Mouse (Mus musculus): Measurements from ENCODE around the gene Gm5460. TPM values are rescaled to one million over a fixed set of nuclear protein-coding genes. Genes with fewer than 3 reads are reported as not detected.

Gm5460 gene
- polyA plus RNA-seq, 1 experiment from 2014 or later = not detected

DNA sequence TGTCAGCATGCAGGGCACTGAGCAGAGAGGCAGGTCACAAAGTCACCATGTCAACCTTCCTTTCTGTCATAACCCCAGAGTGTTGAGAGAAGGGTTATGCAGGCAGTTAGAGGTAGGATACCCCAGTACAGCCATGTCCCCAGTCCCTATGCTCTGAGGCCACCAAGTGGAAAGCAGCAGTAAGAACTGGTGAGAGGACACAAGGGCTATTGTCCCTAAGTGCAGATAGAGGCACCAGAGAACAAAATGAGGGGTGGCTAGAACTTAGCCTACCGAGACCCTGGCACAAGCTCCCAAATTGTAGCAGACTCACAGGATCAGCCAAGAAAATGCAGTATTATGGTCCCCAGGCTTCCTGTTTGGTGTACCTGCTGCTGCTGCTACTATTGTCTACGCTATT lies 380 bp downstream of the Gm5460 start:
- Histone ChIP-seq H3K4me1 (replicated peaks; ENCODE audit: insufficient read depth, low read length) (no peaks in the 10 kb centered on the region), H3K36me3 (ENCODE audit: insufficient read depth, low read length) (no peaks in the 10 kb centered on the region), H3K27ac (no peak overlapping the region), H3K9me3 (replicated peaks; ENCODE audit: low read length) (no peaks in the 10 kb centered on the region), H3K4me3 (replicated peaks; ENCODE audit: low read depth, low read length) (no peak overlapping the region), H3K4me2 (ENCODE audit: low read length) (no peak overlapping the region), H3K9ac (ENCODE audit: low read depth, low read length) (no peak overlapping the region), H3K27me3 (ENCODE audit: insufficient read depth, low read length) (no peaks in the 10 kb centered on the region)
- WGBS = 84% methylated on average over 2 of the region's 2 CpGs
- ATAC-seq (replicated peaks; ENCODE audit: low FRiP score, low read depth) (no peak), DNase-seq (ENCODE audit: low spot score) (no peak)
- TF ChIP-seq CTCF (IDR thresholded peaks at IDR 0.05; ENCODE audit: low read depth) = no peak

DNA sequence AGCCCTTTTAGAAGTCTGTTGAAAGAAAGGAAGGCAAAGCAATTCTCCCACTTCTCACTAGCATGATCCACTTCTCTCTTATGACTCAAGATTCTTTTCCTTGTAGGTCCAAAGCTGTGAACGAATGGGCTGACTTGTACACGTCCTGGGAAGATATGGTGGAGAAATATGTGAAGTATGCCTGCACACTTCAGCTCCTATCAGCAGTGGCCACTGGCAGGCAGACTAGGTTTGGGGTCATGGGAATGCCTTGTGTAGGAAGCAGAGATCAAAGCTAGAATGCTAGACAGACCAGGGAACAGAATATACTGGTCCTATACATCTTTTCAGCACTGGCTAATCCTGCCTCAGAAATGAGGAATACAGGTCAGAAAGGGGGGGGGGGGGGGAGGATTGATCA lies 10.2 kb downstream of the Gm5460 start:
- H3K4me3 ChIP-seq (replicated peaks; ENCODE audit: low read depth, low read length) = no peak overlapping the region
- no peaks in the 10 kb centered on the region for H3K4me1 ChIP-seq (replicated peaks; ENCODE audit: insufficient read depth, low read length)
- H3K9ac ChIP-seq (ENCODE audit: low read depth, low read length) = no peak overlapping the region
- WGBS = 72% methylated on average over 2 of the region's 2 CpGs
- TF ChIP-seq CTCF (IDR thresholded peaks at IDR 0.05; ENCODE audit: low read depth) = no peak
- ATAC-seq (replicated peaks; ENCODE audit: low FRiP score, low read depth) (no peak), DNase-seq (ENCODE audit: low spot score) (no peak)
- no peak overlapping the region for H3K27ac ChIP-seq
- no peaks in the 10 kb centered on the region for H3K27me3 ChIP-seq (ENCODE audit: insufficient read depth, low read length)
- H3K36me3 ChIP-seq (ENCODE audit: insufficient read depth, low read length) = no peaks in the 10 kb centered on the region
- H3K4me2 ChIP-seq (ENCODE audit: low read length) = no peak overlapping the region
- no peaks in the 10 kb centered on the region for H3K9me3 ChIP-seq (replicated peaks; ENCODE audit: low read length)

DNA sequence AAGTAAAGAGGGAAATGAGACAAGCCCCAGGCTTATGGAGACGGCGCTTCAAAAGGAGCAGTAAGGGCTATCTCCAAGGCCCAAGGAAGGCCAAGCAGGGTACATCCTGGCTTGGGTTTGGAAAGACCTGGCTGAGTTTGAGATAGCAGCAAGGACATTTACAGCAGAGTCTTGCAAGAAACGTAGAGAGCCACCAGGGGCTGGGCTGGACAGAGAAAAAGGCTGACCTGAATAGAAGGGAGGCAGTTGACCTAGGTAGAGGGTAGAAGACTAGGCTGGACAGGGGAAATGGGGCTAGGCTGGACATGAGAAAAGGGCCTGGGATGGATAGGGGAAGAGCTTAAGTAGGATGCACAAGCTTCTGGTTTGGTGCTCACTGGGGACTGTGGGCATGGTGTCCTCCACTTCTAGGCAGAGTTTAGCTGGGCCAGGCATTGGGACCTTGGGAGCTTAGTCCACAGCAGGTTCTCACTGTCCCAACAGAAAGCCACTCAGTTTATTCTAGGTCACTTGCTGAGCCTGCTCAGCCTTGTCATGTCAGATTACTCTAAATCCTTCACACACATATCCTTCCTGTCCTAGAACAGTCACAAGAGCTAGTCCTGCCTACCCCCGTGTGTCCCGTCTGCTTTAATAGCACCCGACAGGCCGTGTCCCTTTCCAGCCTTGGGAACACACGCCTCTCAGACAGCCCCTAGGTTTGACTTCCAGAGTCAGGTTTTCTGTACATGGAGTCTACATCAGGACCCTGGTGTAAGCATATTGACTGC lies 17.5 kb downstream of the Gm5460 start:
- ATAC-seq (replicated peaks; ENCODE audit: low FRiP score, low read depth) (no peak), DNase-seq (ENCODE audit: low spot score) (no peak)
- Histone ChIP-seq H3K4me2 (ENCODE audit: low read length) (no peak overlapping the region), H3K27me3 (ENCODE audit: insufficient read depth, low read length) (no peaks in the 10 kb centered on the region), H3K4me1 (replicated peaks; ENCODE audit: insufficient read depth, low read length) (no peaks in the 10 kb centered on the region), H3K9me3 (replicated peaks; ENCODE audit: low read length) (no peaks in the 10 kb centered on the region), H3K4me3 (replicated peaks; ENCODE audit: low read depth, low read length) (no peak overlapping the region), H3K9ac (ENCODE audit: low read depth, low read length) (no peak overlapping the region), H3K36me3 (ENCODE audit: insufficient read depth, low read length) (no peaks in the 10 kb centered on the region), H3K27ac (no peak overlapping the region)
- 85% methylated on average over 8 of the region's 8 CpGs for WGBS
- TF ChIP-seq CTCF (IDR thresholded peaks at IDR 0.05; ENCODE audit: low read depth) = no peak

DNA sequence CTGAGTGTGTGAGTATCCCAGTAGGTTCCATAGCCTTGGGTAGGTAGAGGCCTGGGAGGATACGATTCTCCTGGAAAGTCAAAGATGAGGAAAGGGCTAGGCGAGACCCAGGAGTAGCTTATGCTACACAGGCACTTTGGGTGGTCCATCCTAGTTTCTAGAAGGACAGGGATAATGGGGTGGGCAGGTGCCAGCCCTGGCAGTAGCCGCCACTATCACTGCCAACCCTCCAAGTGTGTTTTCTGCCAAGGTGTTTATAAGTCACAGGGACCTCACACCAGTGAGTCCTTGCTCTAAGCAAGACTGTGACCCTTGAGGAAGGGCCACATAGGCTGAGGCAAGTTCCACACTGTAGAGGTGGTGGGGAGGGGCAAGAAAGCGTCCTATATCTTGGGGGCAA lies 24.7 kb downstream of the Gm5460 start:
- Histone ChIP-seq H3K9me3 (replicated peaks; ENCODE audit: low read length) (no peaks in the 10 kb centered on the region), H3K4me1 (replicated peaks; ENCODE audit: insufficient read depth, low read length) (no peaks in the 10 kb centered on the region), H3K9ac (ENCODE audit: low read depth, low read length) (no peak overlapping the region), H3K27me3 (ENCODE audit: insufficient read depth, low read length) (no peaks in the 10 kb centered on the region), H3K4me3 (replicated peaks; ENCODE audit: low read depth, low read length) (no peak overlapping the region), H3K36me3 (ENCODE audit: insufficient read depth, low read length) (no peaks in the 10 kb centered on the region), H3K4me2 (ENCODE audit: low read length) (no peak overlapping the region), H3K27ac (no peak overlapping the region)
- ATAC-seq (replicated peaks; ENCODE audit: low FRiP score, low read depth) = no peak
- no peak for TF ChIP-seq CTCF (IDR thresholded peaks at IDR 0.05; ENCODE audit: low read depth)
- WGBS = 86% methylated on average over 4 of the region's 4 CpGs
- no peak for DNase-seq (ENCODE audit: low spot score)

DNA sequence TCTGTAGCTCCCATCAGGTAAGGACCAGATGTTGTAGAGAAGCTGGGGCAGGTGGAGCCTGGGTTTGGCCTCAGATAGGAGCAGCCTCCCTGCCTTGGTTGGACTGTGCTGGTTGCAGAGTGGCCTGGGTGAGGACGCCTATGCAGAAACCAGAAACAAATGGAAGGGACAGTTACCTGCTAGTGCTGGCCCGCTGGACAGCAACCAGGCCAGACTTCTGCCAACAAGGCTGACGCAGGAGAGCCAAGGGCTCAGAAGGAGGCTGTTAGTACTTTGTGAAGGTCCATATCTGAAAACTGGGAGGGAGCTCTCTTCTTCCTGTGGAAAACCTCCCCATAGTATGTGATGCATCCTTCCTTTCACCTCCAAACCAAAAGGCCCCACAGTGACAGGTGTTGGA lies 26.8 kb downstream of the Gm5460 start:
- Histone ChIP-seq H3K36me3 (ENCODE audit: insufficient read depth, low read length) (no peaks in the 10 kb centered on the region), H3K27me3 (ENCODE audit: insufficient read depth, low read length) (no peaks in the 10 kb centered on the region), H3K4me3 (replicated peaks; ENCODE audit: low read depth, low read length) (no peak overlapping the region), H3K4me1 (replicated peaks; ENCODE audit: insufficient read depth, low read length) (no peaks in the 10 kb centered on the region), H3K4me2 (ENCODE audit: low read length) (no peak overlapping the region), H3K9me3 (replicated peaks; ENCODE audit: low read length) (no peaks in the 10 kb centered on the region), H3K9ac (ENCODE audit: low read depth, low read length) (no peak overlapping the region), H3K27ac (no peak overlapping the region)
- DNase-seq (ENCODE audit: low spot score) (no peak), ATAC-seq (replicated peaks; ENCODE audit: low FRiP score, low read depth) (no peak)
- no peak for TF ChIP-seq CTCF (IDR thresholded peaks at IDR 0.05; ENCODE audit: low read depth)
- WGBS = 70% methylated on average over 3 of the region's 3 CpGs

DNA sequence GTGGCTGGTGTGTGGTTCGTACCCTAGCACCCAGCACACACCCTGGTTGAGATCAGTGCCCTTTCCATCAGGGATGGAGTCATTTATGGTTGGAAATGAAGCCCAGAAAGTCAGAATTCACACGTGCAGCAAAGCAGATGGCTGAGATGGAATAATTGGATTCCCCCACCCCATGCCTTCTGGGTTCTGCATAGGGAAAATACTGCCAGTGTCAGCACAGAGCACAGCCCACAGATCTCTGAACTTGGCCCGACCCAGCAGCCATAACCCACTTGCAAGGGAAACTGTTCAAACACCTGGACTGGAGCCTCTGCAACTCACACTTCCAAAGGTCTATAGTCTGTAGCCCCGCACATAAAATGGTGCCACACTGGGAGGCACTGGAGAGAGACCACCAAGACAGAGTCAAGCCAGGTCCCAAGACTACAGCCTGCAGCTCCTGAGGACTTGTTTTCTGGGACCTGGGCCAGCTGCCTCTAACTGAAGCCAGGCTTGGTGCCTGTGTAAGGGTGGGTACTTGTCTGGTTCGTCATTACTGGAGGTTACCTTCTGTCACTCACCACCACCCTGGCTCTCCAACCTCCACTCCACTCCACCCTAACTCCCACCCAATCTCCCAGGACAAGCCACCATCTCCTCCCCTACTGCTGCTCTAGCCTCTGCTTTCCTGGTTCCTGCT lies 33.7 kb downstream of the Gm5460 start:
- Histone ChIP-seq H3K4me1 (replicated peaks; ENCODE audit: insufficient read depth, low read length) (no peaks in the 10 kb centered on the region), H3K9me3 (replicated peaks; ENCODE audit: low read length) (no peaks in the 10 kb centered on the region), H3K4me2 (ENCODE audit: low read length) (no peak overlapping the region), H3K27ac (no peak overlapping the region), H3K27me3 (ENCODE audit: insufficient read depth, low read length) (no peaks in the 10 kb centered on the region), H3K4me3 (replicated peaks; ENCODE audit: low read depth, low read length) (no peak overlapping the region), H3K36me3 (ENCODE audit: insufficient read depth, low read length) (no peaks in the 10 kb centered on the region), H3K9ac (ENCODE audit: low read depth, low read length) (no peak overlapping the region)
- no peak for DNase-seq (ENCODE audit: low spot score)
- WGBS = 65% methylated on average over 5 of the region's 5 CpGs
- ATAC-seq (replicated peaks; ENCODE audit: low FRiP score, low read depth) = no peak
- no peak for TF ChIP-seq CTCF (IDR thresholded peaks at IDR 0.05; ENCODE audit: low read depth)

Measured in kidney, postnatal 0 days (tissue).